In the genomic region with DNA sequence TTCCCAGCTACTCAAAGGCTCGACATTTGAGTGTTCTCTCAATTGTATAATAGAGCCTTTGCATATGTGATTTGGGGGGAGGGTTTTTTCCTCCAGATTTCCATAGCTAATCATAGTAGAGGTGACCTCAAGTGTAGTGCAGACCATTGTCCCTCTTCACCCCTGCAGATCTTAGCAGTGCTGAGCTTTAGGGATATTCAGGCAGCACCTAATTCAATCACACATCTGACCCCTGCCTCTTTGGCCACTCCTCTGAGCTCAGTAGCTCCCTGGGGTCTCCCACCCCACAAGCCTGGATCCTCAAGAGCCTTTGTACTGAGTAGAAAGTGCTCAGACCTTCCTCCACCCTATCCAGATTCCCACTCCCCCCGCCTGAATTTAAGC, we compare ENCODE assay signal across 11 mouse cellular contexts.
DNase-seq lines count a peak whose midpoint lies in the region; ATAC-seq lines count a peak whose summit lies in the region.
"Had no signal": no experiment of that assay in that cellular context is flagged by ENCODE, and none has a peak within 500 bp of the region (broad histone marks: within the 10 kb centered on the region; RNA-seq: fewer than 3 reads in every experiment).

No protein-coding gene starts in this region.

- H3K9ac ChIP-seq in embryonic facial prominence, embryonic 14.5 days (ENCODE audit: low read depth, low read length), result no peak overlapping the region
- H3K9ac ChIP-seq in hindbrain, embryonic 12.5 days, result no peak overlapping the region
- H3K9ac ChIP-seq in neural tube, embryonic 11.5 days (ENCODE audit: low read length), result no peak overlapping the region
- no peak overlapping the region for H3K9ac ChIP-seq in liver, embryonic 12.5 days
- H3K9ac ChIP-seq: heart, embryonic 13.5 days had no signal

- intact Hi-C loops in left cerebral cortex, postnatal 25 days (cut with DNase I), result no loop called here

- H3K4me1 ChIP-seq in embryonic facial prominence, embryonic 14.5 days (ENCODE audit: control insufficient read depth, insufficient read depth, low read length), result no peaks in the 10 kb centered on the region
- H3K4me1 ChIP-seq in hindbrain, embryonic 12.5 days, result peaks cover 12% of the 10 kb centered on the region
- peaks cover 12% of the 10 kb centered on the region for H3K4me1 ChIP-seq in neural tube, embryonic 11.5 days (ENCODE audit: control insufficient read depth, insufficient read depth, low read length)
- no peaks in the 10 kb centered on the region for H3K4me1 ChIP-seq in liver, embryonic 12.5 days

- H3K4me2 ChIP-seq in embryonic facial prominence, embryonic 14.5 days (ENCODE audit: low read depth, low read length), result no peak overlapping the region
- no peak overlapping the region for H3K4me2 ChIP-seq in hindbrain, embryonic 12.5 days (replicated peaks)
- no peak overlapping the region for H3K4me2 ChIP-seq in neural tube, embryonic 11.5 days (ENCODE audit: low read depth)
- no peak overlapping the region for H3K4me2 ChIP-seq in liver, embryonic 12.5 days
- H3K4me2 ChIP-seq: heart, embryonic 13.5 days had no signal

- 48% methylated on average over 2 of the region's 2 CpGs for WGBS in embryonic facial prominence, embryonic 14.5 days
- 20% methylated on average over 2 of the region's 2 CpGs for WGBS in hindbrain, embryonic 12.5 days
- 8% methylated on average over 2 of the region's 2 CpGs for WGBS in neural tube, embryonic 11.5 days
- WGBS in liver, embryonic 12.5 days (ENCODE audit: insufficient replicate concordance), result 55% methylated on average over 2 of the region's 2 CpGs

- no peak overlapping the region for H3K4me3 ChIP-seq in embryonic facial prominence, embryonic 14.5 days (ENCODE audit: low read depth, low read length)
- no peak overlapping the region for H3K4me3 ChIP-seq in hindbrain, embryonic 12.5 days
- no peak overlapping the region for H3K4me3 ChIP-seq in neural tube, embryonic 11.5 days (ENCODE audit: low read depth, low read length)
- no peak overlapping the region for H3K4me3 ChIP-seq in liver, embryonic 12.5 days
- H3K4me3 ChIP-seq: heart, embryonic 13.5 days had no signal

- H3K27ac ChIP-seq in embryonic facial prominence, embryonic 14.5 days (replicated peaks; ENCODE audit: low read depth, low read length), result no peak overlapping the region
- H3K27ac ChIP-seq in hindbrain, embryonic 12.5 days, result peak overlapping the region; percentile 57
- peak overlapping the region; percentile 63 for H3K27ac ChIP-seq in neural tube, embryonic 11.5 days (ENCODE audit: low read depth, low read length)
- no peak overlapping the region for H3K27ac ChIP-seq in liver, embryonic 12.5 days
- H3K27ac ChIP-seq: heart, embryonic 13.5 days had no signal

- DNase-seq in embryo, embryonic 10 days (ENCODE audit: low spot score), result peak; percentile 54
- no peak for DNase-seq in embryonic facial prominence, embryonic 14.5 days (ENCODE audit: low spot score)
- DNase-seq in neural tube, embryonic 11.5 days (ENCODE audit: low spot score), result peak; percentile 58
- DNase-seq in thymus, postnatal 25 days, result no peak
- no peak for DNase-seq in left cerebral cortex, postnatal 25 days (ENCODE audit: low spot score in 2 of 2)
- DNase-seq: cerebellum, adult 11 months; gastrocnemius, postnatal 36 days; lung, adult 18-20 months had no signal

- H3K36me3 ChIP-seq in embryonic facial prominence, embryonic 14.5 days (ENCODE audit: control insufficient read depth, insufficient read depth, low read length), result no peaks in the 10 kb centered on the region
- H3K36me3 ChIP-seq in hindbrain, embryonic 12.5 days, result no peaks in the 10 kb centered on the region
- H3K36me3 ChIP-seq in neural tube, embryonic 11.5 days (ENCODE audit: control insufficient read depth, insufficient read depth, low read length), result no peaks in the 10 kb centered on the region
- H3K36me3 ChIP-seq in liver, embryonic 12.5 days, result no peaks in the 10 kb centered on the region

- no peaks in the 10 kb centered on the region for H3K9me3 ChIP-seq in embryonic facial prominence, embryonic 14.5 days (ENCODE audit: control insufficient read depth, low read length)
- H3K9me3 ChIP-seq in hindbrain, embryonic 12.5 days (replicated peaks), result no peaks in the 10 kb centered on the region
- no peaks in the 10 kb centered on the region for H3K9me3 ChIP-seq in neural tube, embryonic 11.5 days (ENCODE audit: control insufficient read depth, low read length)
- no peaks in the 10 kb centered on the region for H3K9me3 ChIP-seq in liver, embryonic 12.5 days (replicated peaks)
- H3K9me3 ChIP-seq: heart, embryonic 13.5 days had no signal

- ATAC-seq in embryonic facial prominence, embryonic 14.5 days (ENCODE audit: low read depth), result peak; percentile 22; the same call in 1 of the 2 replicates
- peak; percentile 70 for ATAC-seq in hindbrain, embryonic 12.5 days (ENCODE audit: low FRiP score)
- ATAC-seq in neural tube, embryonic 11.5 days (ENCODE audit: insufficient read depth, low FRiP score, low TSS enrichment), result peak; percentile 83
- no peak for ATAC-seq in liver, embryonic 12.5 days

- H3K27me3 ChIP-seq in embryonic facial prominence, embryonic 14.5 days (replicated peaks; ENCODE audit: control insufficient read depth, insufficient read depth, low read length), result no peaks in the 10 kb centered on the region
- H3K27me3 ChIP-seq in hindbrain, embryonic 12.5 days, result no peaks in the 10 kb centered on the region
- no peaks in the 10 kb centered on the region for H3K27me3 ChIP-seq in neural tube, embryonic 11.5 days (ENCODE audit: control insufficient read depth, insufficient read depth, low read length)
- no peaks in the 10 kb centered on the region for H3K27me3 ChIP-seq in liver, embryonic 12.5 days (replicated peaks)
- H3K27me3 ChIP-seq: heart, embryonic 13.5 days had no signal

Comparison
In these comparisons a context has a peak if more than half of its experiments do, and no peak if none do; other contexts are left out.
1. DNase-seq: peak in embryo, embryonic 10 days (single experiment) and neural tube, embryonic 11.5 days (single experiment); none in embryonic facial prominence, embryonic 14.5 days (single experiment), thymus, postnatal 25 days (single experiment) and left cerebral cortex, postnatal 25 days (0 of 2).
2. H3K27ac ChIP-seq: peak in hindbrain, embryonic 12.5 days (single experiment) and neural tube, embryonic 11.5 days (single experiment); none in embryonic facial prominence, embryonic 14.5 days (single experiment) and liver, embryonic 12.5 days (single experiment).